Mouse (Mus musculus) monocyte, adult 2 months (primary cell): ENCODE data around the gene Mrm1.

Experiments used
- DNase-seq, 2 experiments: peaks; one replicate each; pipeline ENCODE4 v3.0.0; 2022; ENCODE audit warnings: low spot score in 2 of 2, low read depth in 1 of 2

The Mrm1 gene

GRCm38 (mm10) chr11:84813724-84814510 lies 5.4 kb downstream of the Mrm1 start:
- peak; percentile 18 to 51 for DNase-seq

- no peak for DNase-seq
These were observed 14.9 kb downstream of the Mrm1 start for GRCm38 (mm10) chr11:84804373-84804772.

DNA sequence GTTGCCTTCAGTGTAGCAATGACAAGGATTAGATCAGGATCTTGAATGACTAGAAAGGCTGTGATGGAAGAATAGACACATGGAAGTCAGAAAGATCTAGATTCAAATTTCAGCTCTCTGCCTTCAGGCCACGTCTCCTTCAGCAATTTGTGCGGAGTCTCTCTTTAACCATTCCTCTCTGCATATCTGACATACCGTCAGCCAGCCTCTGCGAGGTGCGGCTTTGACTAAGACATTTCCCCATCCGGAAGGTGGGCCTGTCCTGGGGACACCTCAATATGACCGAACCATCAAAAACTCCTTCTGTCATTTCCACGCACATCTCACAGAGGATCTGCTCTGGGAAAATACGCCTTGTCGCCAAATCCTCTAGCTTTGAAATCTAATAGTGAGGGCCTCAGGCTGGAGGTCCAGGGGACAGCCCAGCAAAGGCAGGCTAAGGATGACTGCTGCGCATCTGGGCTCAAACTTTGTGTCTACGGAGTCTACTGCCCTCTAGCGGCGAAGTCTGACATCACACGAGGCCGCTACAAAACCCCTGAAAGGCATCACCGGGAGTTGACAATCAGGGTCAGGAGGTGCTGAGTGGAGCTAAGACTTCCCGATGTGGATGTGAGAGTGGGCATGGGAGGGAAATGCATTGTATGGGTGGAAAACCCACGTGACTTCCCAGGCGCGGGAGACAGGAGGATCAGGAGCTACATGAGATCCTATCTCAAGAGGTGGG lies 21.5 kb downstream of the Mrm1 start:
- DNase-seq, result peak; percentile 9 to 65

DNA sequence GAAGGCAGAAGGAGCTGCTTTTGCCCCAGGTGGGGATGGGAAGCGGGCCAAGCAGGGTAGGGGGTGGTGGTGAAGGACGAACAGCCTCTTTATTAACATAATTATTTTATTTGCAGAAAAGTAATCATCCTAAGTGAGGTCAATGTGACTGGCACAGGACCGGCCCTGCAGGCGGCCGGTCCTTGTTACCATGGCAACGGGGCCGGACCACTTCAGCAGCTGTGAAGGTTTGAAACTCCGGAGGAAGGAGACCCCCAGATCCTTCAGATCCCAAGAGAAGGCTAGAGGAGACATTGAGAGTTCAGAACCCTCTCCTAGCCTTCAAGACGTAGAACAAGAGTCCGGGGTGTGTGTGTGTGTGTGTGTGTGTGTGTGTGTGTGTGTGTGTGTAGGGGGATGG lies 22.3 kb downstream of the Mrm1 start:
- no peak for DNase-seq

- no peak for DNase-seq
These were observed 24.7 kb downstream of the Mrm1 start for GRCm38 (mm10) chr11:84794496-84795113.

- no peak for DNase-seq
These were observed 25.8 kb downstream of the Mrm1 start for GRCm38 (mm10) chr11:84793545-84793944.

- DNase-seq, result no peak
These were observed 28.9 kb downstream of the Mrm1 start for GRCm38 (mm10) chr11:84790383-84790782.

- DNase-seq, result no peak
These were observed 39.0 kb downstream of the Mrm1 start for GRCm38 (mm10) chr11:84780143-84780870.

- DNase-seq, result no peak
These were observed 43.8 kb downstream of the Mrm1 start for GRCm38 (mm10) chr11:84775560-84775959.

DNA sequence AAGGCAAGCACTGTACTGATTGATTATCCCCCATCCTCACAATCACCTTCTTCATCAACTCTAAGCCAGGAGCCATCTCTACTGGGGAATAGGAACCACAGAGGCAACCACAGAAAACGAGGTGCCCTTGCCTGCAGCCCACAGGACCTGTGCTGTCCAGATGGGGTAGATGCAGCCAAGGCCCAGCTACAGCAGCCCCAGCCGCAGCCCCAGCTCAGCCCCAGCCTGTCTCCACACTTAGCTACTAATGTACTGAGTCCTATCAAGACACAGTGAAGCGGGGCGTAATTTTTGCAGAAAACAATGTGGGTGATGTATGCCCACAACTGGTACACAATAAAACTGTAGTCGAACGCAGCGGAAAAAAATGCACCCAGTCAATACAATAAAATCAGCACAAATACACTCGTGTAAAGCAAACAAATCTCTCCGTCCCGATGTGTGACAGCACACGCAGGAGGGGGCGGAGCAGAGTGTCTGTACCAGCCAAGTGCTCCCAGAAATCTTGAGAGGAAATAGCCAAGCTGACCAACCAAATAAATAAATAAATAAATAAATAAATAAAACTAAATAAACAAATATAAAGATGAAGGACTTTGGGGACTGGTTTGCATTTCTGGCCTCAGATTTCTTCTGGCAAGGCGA lies 44.3 kb downstream of the Mrm1 start:
- no peak for DNase-seq

GRCm38 (mm10) chr11:84767898-84768297 lies 51.4 kb downstream of the Mrm1 start:
- DNase-seq, result no peak

- no peak for DNase-seq
These were observed 54.2 kb downstream of the Mrm1 start for GRCm38 (mm10) chr11:84765125-84765524.

- no peak for DNase-seq
These were observed 54.8 kb downstream of the Mrm1 start for GRCm38 (mm10) chr11:84764527-84764961.

DNA sequence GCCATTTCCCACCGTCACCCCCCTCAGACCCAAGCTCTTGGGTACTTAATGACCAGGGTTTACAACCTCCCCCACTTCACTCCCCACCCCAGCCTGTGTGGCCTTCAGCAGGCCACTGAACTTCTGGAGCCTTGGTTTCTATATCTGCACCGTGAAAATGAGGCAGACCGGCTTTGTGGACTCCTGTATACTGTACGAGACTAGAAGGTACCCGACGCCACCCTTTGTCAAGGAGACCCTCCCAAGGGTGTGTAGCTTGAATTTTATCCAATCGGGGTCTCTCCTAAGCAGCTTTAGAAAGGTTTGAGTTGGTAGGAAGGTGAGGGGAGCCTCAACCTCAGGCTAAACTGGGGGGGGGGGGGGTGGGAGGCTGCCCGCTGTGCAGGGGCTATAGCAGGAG lies 55.2 kb downstream of the Mrm1 start:
- DNase-seq, result no peak
